Mouse (Mus musculus): ENCODE results near the gene Atxn2.

DNA sequence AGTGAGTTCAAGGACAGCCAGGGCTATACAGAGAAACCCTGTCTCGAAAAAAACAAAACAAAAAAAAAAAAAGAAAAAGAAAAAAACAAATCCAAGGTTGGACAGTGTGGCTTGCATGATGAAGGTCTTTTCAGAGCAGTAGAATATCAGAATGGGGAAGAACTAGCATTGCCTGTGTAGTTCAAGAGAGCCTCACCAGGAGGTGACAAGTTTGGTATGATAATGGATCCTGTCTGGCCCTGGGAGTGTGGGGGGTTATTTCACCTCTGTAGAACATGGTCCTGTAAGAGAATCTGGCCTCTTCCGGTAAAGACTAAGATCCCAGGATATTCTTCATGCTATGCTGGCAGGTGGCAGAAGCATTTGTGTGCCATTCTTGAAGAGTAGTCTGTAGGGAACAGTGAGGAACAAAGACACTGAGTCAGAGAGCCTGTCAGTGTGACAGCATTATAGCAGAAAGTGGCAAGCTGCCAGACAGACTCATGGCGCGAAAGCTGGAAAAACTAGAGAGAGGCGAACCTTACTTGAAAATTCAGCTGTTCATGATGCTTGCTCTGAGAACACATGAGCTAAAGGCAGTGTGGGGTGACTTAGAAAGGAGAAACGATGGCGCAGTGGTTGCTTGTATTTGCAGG, 67.5 kb downstream of the Atxn2 start:
- TF ChIP-seq CTCF (IDR thresholded peaks at IDR 0.05; ENCODE audit: low read depth, low read length) (no peak), POLR2A (IDR thresholded peaks at IDR 0.05; ENCODE audit: borderline replicate concordance, low read depth, low read length) (no peak)
